Mouse (Mus musculus) heart, embryonic 16.5 days (tissue): ENCODE data around the gene Anpep. TPM values are rescaled to one million over a fixed set of nuclear protein-coding genes. Genes with fewer than 3 reads are reported as not detected.
A peak's percentile ranks its signal among the peaks of the same experiment; 100 is the strongest.
"Not testable (repeated sequence)": the region's sequence is repeated elsewhere in the genome, so short reads cannot be mapped to it uniquely, and the experiment has no call there.

Experiments
- ATAC-seq: fragments of 200-750 bp; cut with Nextera tagmentation; replicated peaks from 2 replicates; pipeline ENCODE4 v1.8.0; 2017; ENCODE audit warnings: moderate number of reproducible peaks; ENCODE audit not compliant: insufficient read depth, low FRiP score; ENCODE audit errors: extremely low read depth
- H3K27ac ChIP-seq: fragments of 300-500 bp; sonication (generic); 2 replicates; pipeline ENCODE4 v1.5.1; 2014; ENCODE audit warnings: mild to moderate bottlenecking, low read length, control low read depth, moderate library complexity
- H3K27me3 ChIP-seq: fragments of 300-500 bp; sonication (generic); 2 replicates; pipeline ENCODE4 v1.6.1; 2014; ENCODE audit warnings: low read length, mixed read lengths; ENCODE audit not compliant: control insufficient read depth, insufficient read depth
- H3K36me3 ChIP-seq: fragments of 300-500 bp; sonication (generic); 2 replicates; pipeline ENCODE4 v1.6.1; 2014; ENCODE audit not compliant: control insufficient read depth, insufficient read depth
- H3K4me1 ChIP-seq: fragments of 300-500 bp; sonication (generic); 2 replicates; pipeline ENCODE4 v1.6.1; 2014; ENCODE audit warnings: low read length, mixed read lengths; ENCODE audit not compliant: control insufficient read depth, insufficient read depth
- H3K4me2 ChIP-seq: fragments of 300-500 bp; sonication (generic); 2 replicates; pipeline ENCODE4 v1.6.1; 2014; ENCODE audit warnings: low read depth, mild to moderate bottlenecking, control low read depth, low read length
- H3K4me3 ChIP-seq: fragments of 300-500 bp; sonication (generic); 2 replicates; pipeline ENCODE4 v1.5.1; 2014; ENCODE audit warnings: mild to moderate bottlenecking, control low read depth, low read length
- H3K9ac ChIP-seq: fragments of 300-500 bp; sonication (generic); 2 replicates; pipeline ENCODE4 v1.6.1; 2014; ENCODE audit warnings: low read length, control low read depth
- H3K9me3 ChIP-seq: fragments of 300-500 bp; sonication (generic); replicated peaks from 2 replicates; pipeline ENCODE4 v1.6.1; 2016; ENCODE audit warnings: low read length; ENCODE audit not compliant: control insufficient read depth
- WGBS: fragments of 180-500 bp; shearing (Covaris S2); extraction: QIAGEN DNeasy Blood & Tissue Kit; methylation state at CpG from one replicate; pipeline ENCODE4 v1.1.7; 2014; 5-methylcytosine and 5-hydroxymethylcytosine counted together
- polyA plus RNA-seq: library from polyadenylated mRNA; unstranded; fragments of >200 nt; fragmentation: Nextera tagmentation; extraction: Ambion mirVana; gene quantifications from 2 replicates; pipeline ENCODE4 v1.2.1, GENCODE M21; 2015

The Anpep gene
- polyA plus RNA-seq, 1 experiment from 2014 or later, result 19.1 TPM

GRCm38 (mm10) chr7:79789812-79790211, 71.0 kb downstream of the Anpep start:
- H3K36me3 ChIP-seq, H3K9ac ChIP-seq, H3K9me3 ChIP-seq, H3K4me3 ChIP-seq, ATAC-seq, H3K4me1 ChIP-seq, H3K4me2 ChIP-seq, H3K27ac ChIP-seq: not testable (repeated sequence)
- WGBS, result 54% methylated on average over 2 of the region's 2 CpGs
- H3K27me3 ChIP-seq, result peaks cover 53% of the 10 kb centered on the region

- Histone ChIP-seq H3K9me3 (no peaks in the 10 kb centered on the region), H3K27me3 (peaks cover 21% of the 10 kb centered on the region), H3K4me2 (no peak overlapping the region), H3K9ac (no peak overlapping the region), H3K4me3 (no peak overlapping the region), H3K27ac (no peak overlapping the region), H3K4me1 (peaks cover 3% of the 10 kb centered on the region; the same call in 1 of the 2 replicates), H3K36me3 (no peaks in the 10 kb centered on the region)
- ATAC-seq, result peak; percentile 26; the same call in 1 of the 2 replicates
- 9% methylated on average over 6 of the region's 6 CpGs for whole genome bisulfite sequencing
Observed at GRCm38 (mm10) chr7:79786295-79786694, 74.6 kb downstream of the Anpep start.

GRCm38 (mm10) chr7:79782516-79782855, 78.4 kb downstream of the Anpep start:
- WGBS, result 68% methylated on average over 2 of the region's 2 CpGs
- no peak overlapping the region for H3K9ac ChIP-seq
- no peaks in the 10 kb centered on the region for H3K36me3 ChIP-seq
- H3K9me3 ChIP-seq, result no peaks in the 10 kb centered on the region
- H3K27me3 ChIP-seq, result no peaks in the 10 kb centered on the region
- H3K4me3 ChIP-seq, result no peak overlapping the region
- no peak for ATAC-seq
- no peak overlapping the region for H3K4me2 ChIP-seq
- H3K4me1 ChIP-seq, result peaks cover 5% of the 10 kb centered on the region
- no peak overlapping the region for H3K27ac ChIP-seq

GRCm38 (mm10) chr7:79781826-79782515, 78.9 kb downstream of the Anpep start:
- Histone ChIP-seq H3K4me1 (peaks cover 5% of the 10 kb centered on the region), H3K36me3 (no peaks in the 10 kb centered on the region), H3K27me3 (no peaks in the 10 kb centered on the region), H3K4me3 (no peak overlapping the region), H3K9me3 (no peaks in the 10 kb centered on the region), H3K9ac (no peak overlapping the region), H3K4me2 (no peak overlapping the region), H3K27ac (no peak overlapping the region)
- no peak for ATAC-seq
- 79% methylated on average over 11 of the region's 11 CpGs for WGBS

GRCm38 (mm10) chr7:79780647-79781626, 79.9 kb downstream of the Anpep start:
- peak; percentile 62 for ATAC-seq
- Histone ChIP-seq H3K4me2 (peak overlapping the region; percentile 60), H3K36me3 (no peaks in the 10 kb centered on the region), H3K27me3 (no peaks in the 10 kb centered on the region), H3K4me3 (peak overlapping the region; percentile 39), H3K27ac (no peak overlapping the region), H3K9me3 (no peaks in the 10 kb centered on the region), H3K4me1 (peaks cover 5% of the 10 kb centered on the region), H3K9ac (peak overlapping the region; percentile 55)
- 23% methylated on average over 16 of the region's 16 CpGs for WGBS

Other genes starting within 250 kb of the Anpep start
- 0.20 and 0.21 TPM in 2 replicates for gene Rhcg, start 243.4 kb downstream of the Anpep start, polyA plus RNA-seq
- 4.1 and 4.6 TPM in 2 replicates for gene Ticrr, start 200.9 kb downstream of the Anpep start, polyA plus RNA-seq
- 1.5 and 1.8 TPM in 2 replicates for gene Kif7, start 145.3 kb downstream of the Anpep start, polyA plus RNA-seq
- not detected in 2 replicates for gene Plin1, start 128.2 kb downstream of the Anpep start, polyA plus RNA-seq
- gene Pex11a, start 117.9 kb downstream of the Anpep start, polyA plus RNA-seq, result 6.9 TPM in 2 replicates
- 0.32 and 0.49 TPM in 2 replicates for gene Wdr93, start 117.9 kb downstream of the Anpep start, polyA plus RNA-seq
- gene Mesp1, start 67.3 kb downstream of the Anpep start, polyA plus RNA-seq, result not detected in 2 replicates
- 0.18 and 0.31 TPM in 2 replicates for gene Mesp2, start 50.3 kb downstream of the Anpep start, polyA plus RNA-seq
- 22.2 and 23.6 TPM in 2 replicates for gene Ap3s2, start 59.6 kb upstream of the Anpep start, polyA plus RNA-seq
- 28.2 and 29.3 TPM in 2 replicates for gene Arpin, start 74.3 kb upstream of the Anpep start, polyA plus RNA-seq
- gene Zfp710, start 163.8 kb upstream of the Anpep start, polyA plus RNA-seq, result 12.4 and 12.6 TPM in 2 replicates